Mouse (Mus musculus) liver, embryonic 14.5 days (tissue): ENCODE data around the gene Dennd1c.

Experiments used
- CTCF ChIP-seq: IDR thresholded peaks from 2 replicates; pipeline ENCODE4 v1.5.1; 2016; ENCODE audit warnings: antibody characterized with exemption, low read depth, control low read depth
- EP300 ChIP-seq: IDR thresholded peaks from 2 replicates; pipeline ENCODE4 v1.6.1; 2016; ENCODE audit warnings: antibody characterized with exemption, low read depth

- TF ChIP-seq EP300 (no peak), CTCF (no peak)
These were observed 19.3 kb downstream of the Dennd1c start, which contains the start of gene Crb3 for GRCm38 (mm10) chr17:57058891-57059485.
